Mouse (Mus musculus): ENCODE measurements at regions not wholly inside any gene's neighbourhood (a gene's known extent, or its start where the extent isn't known, plus 50 kb on each side); places are given as distances from the start of the nearest gene placed in this dataset.
A peak's percentile ranks its signal among the peaks of the same experiment; 100 is the strongest.

- no peak for ATAC-seq (replicated peaks; ENCODE audit: poor library complexity, severe bottlenecking)
Measured at GRCm38 (mm10) chr9:30021981-30022380, 59.0 kb upstream of the Ntm start.

DNA sequence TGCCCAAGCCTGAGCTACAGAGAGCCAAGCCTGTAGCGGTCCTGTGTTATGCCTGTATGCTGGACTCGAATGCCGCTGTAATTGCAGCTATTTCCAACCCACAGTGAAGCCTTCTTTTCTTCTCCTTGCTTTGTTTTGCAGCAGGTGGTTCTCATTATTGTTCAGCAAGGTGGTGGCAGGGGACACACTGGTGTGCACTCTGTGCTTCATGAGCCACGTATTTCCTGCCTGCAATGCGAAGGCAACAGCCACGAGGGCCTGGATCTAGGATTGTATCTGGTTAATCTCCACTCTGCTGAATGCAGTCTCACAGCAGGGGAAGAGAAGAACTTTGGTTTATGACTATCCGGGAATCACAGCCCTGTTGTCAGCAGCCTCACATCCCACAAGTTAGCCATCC lies 62.3 kb upstream of the Ntm start:
- no peak for ATAC-seq (replicated peaks; ENCODE audit: poor library complexity, severe bottlenecking)

DNA sequence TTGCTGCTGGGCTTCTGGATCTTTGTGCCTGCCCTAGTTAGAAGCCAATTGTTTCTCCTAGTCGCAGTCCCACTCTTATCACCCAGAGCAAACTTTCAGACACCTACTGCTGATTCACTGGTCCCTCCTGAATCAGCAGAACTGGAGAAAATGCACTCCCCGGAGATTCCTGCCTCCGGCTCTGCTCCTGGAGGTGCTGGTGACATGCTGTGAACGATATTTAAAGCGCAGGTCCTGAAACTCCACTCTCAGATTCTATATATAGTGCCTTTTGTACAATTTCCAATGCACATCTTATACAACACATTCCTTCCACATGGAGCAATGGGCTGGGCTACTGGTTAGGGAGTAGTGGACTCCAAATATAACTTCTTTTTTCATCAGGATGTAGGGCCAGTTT lies 64.0 kb upstream of the Ntm start:
- no peak for ATAC-seq (replicated peaks; ENCODE audit: poor library complexity, severe bottlenecking)

- ATAC-seq (replicated peaks; ENCODE audit: poor library complexity, severe bottlenecking) = no peak
Measured at GRCm38 (mm10) chr9:30040396-30040795, 77.5 kb upstream of the Ntm start.

GRCm38 (mm10) chr9:30064551-30064950 lies 101.6 kb upstream of the Ntm start:
- no peak for ATAC-seq (replicated peaks; ENCODE audit: poor library complexity, severe bottlenecking)

- no peak for ATAC-seq (replicated peaks; ENCODE audit: poor library complexity, severe bottlenecking)
Measured at GRCm38 (mm10) chr9:30067980-30068379, 105.0 kb upstream of the Ntm start.

- ATAC-seq (replicated peaks; ENCODE audit: poor library complexity, severe bottlenecking) = no peak
Measured at GRCm38 (mm10) chr9:30075233-30075632, 112.3 kb upstream of the Ntm start.

GRCm38 (mm10) chr9:30076006-30076405 lies 113.1 kb upstream of the Ntm start:
- ATAC-seq (replicated peaks; ENCODE audit: poor library complexity, severe bottlenecking) = no peak

- no peak for ATAC-seq (replicated peaks; ENCODE audit: poor library complexity, severe bottlenecking)
Measured at GRCm38 (mm10) chr9:30076482-30076881, 113.5 kb upstream of the Ntm start.

DNA sequence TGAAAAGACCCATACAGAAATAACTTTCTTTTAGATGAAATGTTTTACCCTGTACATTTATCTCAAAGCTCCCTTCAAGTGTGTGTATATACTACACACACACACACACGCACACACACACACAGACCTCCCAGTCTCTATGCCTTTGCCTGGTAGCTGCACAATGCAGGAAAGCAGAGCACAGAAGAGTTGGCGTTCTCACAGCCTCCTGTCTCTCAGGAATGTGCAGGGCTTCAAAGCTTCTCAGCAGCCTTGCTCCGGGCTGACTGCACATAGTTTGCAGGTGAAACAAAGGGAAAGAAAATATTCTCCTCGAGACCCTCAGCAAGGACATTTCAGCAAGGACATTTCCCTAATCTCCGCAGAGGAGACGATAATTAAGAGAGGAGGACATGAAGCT lies 139.0 kb upstream of the Ntm start:
- ATAC-seq (replicated peaks; ENCODE audit: poor library complexity, severe bottlenecking) = no peak

- ATAC-seq (replicated peaks; ENCODE audit: poor library complexity, severe bottlenecking) = no peak
Measured at GRCm38 (mm10) chr9:30122371-30122770, 159.4 kb upstream of the Ntm start.

DNA sequence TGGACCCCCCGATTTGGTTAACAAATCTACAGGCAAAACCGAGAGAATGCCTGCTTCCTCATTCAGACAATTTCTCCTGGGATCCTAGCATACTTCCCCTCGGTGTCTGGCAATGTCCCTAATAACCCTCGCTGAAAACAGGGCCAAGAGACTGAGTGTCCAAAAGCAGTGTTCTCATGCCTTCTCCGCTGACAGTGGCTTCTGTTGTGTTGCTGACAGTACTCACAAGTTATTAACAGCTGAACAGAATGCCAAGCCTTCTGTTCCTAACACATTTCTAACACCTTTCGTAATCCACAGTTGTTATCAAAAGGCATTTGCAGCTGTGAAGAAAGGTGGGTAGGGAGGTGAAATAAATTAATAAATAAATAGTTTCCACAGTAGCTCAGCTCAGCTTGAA lies 166.2 kb upstream of the Ntm start:
- no peak for ATAC-seq (replicated peaks; ENCODE audit: poor library complexity, severe bottlenecking)

- ATAC-seq (replicated peaks; ENCODE audit: poor library complexity, severe bottlenecking) = no peak
Measured at GRCm38 (mm10) chr9:30131626-30132025, 168.7 kb upstream of the Ntm start.

DNA sequence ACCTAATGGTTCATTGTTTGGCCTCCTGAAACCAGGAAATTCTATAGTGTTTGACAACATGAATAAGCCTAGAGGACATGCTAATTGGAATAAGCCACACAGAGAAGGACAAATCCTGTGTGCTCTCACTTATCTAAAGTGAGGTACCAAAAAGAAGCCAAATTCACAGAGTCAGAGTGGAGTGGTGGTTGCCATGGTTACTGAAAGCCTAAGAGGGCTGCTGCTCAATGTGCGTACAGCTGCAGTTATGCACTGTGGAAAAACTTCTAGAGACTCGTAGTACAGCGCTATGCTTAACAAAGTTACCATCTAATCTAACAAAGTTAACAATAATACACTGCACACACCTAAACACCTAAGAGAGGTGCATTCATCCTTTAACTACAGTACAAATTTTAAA lies 171.4 kb upstream of the Ntm start:
- no peak for ATAC-seq (replicated peaks; ENCODE audit: poor library complexity, severe bottlenecking)

DNA sequence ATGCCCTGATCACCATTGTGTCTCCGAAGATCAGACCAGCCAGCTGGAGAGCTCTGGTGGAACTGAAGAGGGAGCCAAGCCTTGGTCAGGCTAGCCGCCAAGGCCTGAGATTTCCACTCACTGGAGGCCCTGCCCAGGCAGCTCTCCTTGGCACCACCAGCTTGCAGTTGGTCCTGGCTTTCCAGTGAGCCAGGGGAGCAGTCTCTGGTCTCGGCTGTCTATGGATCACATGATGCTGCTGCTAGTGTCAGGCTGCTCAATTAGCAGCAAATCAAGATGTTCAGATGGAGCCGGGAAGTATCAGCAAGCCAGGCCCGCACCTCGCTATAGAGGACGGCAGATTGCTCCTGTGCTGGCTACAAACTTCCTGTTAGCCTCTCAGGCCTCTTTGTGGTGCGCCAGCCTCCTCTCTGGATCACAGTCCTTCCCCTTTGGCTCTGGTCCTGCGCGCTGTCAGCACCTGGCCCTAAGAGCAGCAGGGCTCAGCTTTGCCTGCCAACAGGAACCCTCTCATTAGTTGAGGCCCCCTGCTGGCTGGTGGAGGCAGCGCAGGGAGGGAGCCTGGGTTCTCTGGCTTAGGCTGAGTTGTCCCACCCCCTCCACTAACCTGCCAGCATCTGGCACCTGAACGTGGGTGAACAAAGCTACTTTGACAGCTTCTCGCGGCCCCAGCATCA lies 174.8 kb upstream of the Ntm start:
- ATAC-seq (replicated peaks; ENCODE audit: poor library complexity, severe bottlenecking) = peak; percentile 97

DNA sequence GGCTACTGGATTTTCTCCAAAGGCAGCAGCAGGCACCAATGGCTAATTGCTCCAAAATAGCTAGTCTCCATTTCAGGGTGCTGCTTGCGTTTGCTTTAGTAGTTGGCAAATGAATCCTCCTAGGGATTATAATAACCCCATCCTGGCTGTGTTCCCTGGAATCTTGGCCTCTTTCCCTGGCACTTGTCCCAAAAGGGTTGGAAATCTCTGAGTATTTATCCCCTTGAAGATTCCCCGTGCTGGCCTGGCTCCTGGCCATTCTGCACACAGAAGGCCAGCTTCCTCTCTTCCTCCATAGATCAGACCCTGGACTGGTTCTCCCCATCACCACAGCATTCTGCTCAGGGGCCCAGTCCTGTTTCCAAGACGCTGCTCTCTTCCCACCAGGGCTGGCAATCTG lies 177.2 kb upstream of the Ntm start:
- no peak for ATAC-seq (replicated peaks; ENCODE audit: poor library complexity, severe bottlenecking)

DNA sequence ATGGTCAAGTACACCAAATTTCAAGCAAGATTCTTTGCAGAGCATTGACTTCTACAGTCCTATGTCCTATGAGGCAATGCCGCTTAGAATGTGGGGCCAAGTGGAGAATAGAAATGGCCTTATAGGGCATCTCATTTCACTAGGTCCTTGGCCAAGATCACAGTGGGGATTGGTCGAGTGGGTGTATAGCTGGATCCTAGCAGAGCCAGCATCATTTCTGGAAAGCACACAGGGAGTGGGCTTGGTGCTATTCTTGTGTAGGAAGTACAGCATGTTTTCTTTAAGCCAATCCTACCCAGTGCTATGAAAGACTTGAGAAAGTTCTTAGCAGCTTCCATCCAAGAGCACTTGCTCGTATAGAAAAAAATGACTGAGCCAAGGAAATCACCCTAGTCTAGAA lies 178.2 kb upstream of the Ntm start:
- ATAC-seq (replicated peaks; ENCODE audit: poor library complexity, severe bottlenecking) = no peak

DNA sequence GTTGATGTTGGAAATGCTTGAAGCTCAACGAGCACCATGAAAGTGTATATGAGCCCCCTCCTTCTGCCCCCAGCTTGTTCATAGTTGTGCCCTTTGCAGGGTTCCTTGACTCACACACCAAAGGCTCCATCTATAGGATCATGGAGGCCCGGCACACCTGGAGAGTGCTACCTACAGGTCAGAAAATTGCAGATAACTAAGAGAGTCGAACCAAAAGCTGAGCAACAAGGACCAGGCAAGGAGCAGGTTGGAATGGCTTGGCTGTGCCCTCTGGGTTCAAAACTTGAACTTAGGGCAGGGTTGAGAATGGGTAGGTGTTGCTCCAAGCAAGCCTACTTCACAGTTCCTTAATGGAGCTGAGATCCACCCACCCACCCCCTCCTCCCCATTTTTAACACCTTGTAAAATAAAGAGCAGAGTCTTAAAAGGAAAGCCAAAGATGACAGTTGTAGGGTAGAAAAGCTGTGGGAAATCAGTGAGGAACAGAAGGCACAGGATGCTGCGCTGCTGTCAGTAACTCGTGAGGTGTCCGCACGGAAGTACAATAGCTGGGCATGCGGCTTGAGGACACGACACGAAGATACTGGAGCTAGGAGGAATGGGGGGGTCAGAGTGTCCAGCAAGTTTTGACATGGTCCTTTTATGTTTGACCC lies 180.0 kb upstream of the Ntm start:
- no peak for ATAC-seq (replicated peaks; ENCODE audit: poor library complexity, severe bottlenecking)

GRCm38 (mm10) chr9:30149481-30150468 lies 186.8 kb upstream of the Ntm start:
- ATAC-seq (replicated peaks; ENCODE audit: poor library complexity, severe bottlenecking) = no peak

GRCm38 (mm10) chr9:30151173-30151572 lies 188.2 kb upstream of the Ntm start:
- ATAC-seq (replicated peaks; ENCODE audit: poor library complexity, severe bottlenecking) = no peak

- no peak for ATAC-seq (replicated peaks; ENCODE audit: poor library complexity, severe bottlenecking)
Measured at GRCm38 (mm10) chr9:30166235-30166752, 203.4 kb upstream of the Ntm start.

Data from granulocyte monocyte progenitor cell, adult 5-6 weeks (primary cell).